Mouse (Mus musculus): ENCODE measurements at regions not wholly inside any gene's neighbourhood (a gene's known extent, or its start where the extent isn't known, plus 50 kb on each side); places are given as distances from the start of the nearest gene placed in this dataset.

DNA sequence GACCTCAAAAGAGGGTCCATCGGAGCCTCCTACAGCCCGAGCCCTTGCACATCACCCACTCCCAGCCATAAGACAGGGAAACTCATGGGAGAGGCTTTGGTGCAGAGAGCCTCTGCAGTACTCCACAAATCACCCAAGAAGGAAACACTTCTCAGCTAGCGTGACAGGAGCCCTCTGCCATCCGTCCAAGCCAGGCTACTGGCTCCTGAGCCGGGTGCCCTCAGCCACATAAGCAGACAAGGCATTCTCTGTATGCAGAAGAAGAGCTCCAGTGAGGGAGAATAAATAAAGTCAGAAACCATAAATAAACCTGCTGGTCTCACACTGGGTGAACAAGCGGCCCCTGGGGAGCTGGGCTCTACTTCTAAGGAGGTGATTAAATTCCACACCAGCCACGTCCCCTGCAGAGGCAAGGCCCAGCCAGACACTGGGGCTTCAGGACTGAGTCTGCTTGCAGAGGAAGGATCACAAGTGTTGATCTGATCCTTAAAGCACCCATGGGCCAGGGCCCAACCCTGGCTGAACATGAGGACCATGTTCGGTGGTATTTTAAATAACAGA lies 243.0 kb upstream of the Mocs1 start:
- no peak overlapping the region for H3K4me3 ChIP-seq (replicated peaks)
- H3K4me1 ChIP-seq: 0 out of 2 replicates have a peak, but pooled peaks cover 3% of the 10 kb centered on the region
- WGBS: 40% methylated on average over 8 of the region's 8 CpGs
- no peak overlapping the region for H3K9ac ChIP-seq
- no peak overlapping the region for H3K4me2 ChIP-seq
- no peaks in the 10 kb centered on the region for H3K36me3 ChIP-seq
- peaks cover 15% of the 10 kb centered on the region for H3K27me3 ChIP-seq
- no peaks in the 10 kb centered on the region for H3K9me3 ChIP-seq (replicated peaks)
- no peak overlapping the region for H3K27ac ChIP-seq
- no peak for ATAC-seq (replicated peaks; ENCODE audit: low FRiP score)

DNA sequence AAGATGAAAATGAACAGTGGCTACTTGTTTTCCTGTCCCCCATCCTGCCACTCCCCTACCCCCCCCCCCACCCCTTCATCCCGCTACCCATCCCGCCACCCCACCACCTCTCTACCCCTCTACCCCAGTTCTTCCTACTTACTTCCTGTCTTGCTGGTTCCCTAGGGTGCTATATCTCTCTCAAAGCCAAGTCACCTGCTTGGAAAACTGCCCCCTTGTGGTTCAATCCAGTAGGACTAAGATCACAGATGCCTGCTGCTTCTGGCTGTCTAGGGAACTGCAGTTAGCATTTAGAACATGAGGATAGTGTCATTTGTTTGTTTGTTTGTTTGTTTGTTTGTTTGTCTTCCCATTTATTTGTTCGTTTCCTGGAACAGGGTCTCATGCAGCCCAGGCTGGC lies 238.4 kb upstream of the Mocs1 start:
- H3K36me3 ChIP-seq: no peaks in the 10 kb centered on the region
- no peak overlapping the region for H3K4me3 ChIP-seq (replicated peaks)
- H3K4me1 ChIP-seq: 0 out of 2 replicates have a peak, but pooled peaks cover 3% of the 10 kb centered on the region
- no peaks in the 10 kb centered on the region for H3K9me3 ChIP-seq (replicated peaks)
- H3K27ac ChIP-seq: no peak overlapping the region
- no peak overlapping the region for H3K9ac ChIP-seq
- WGBS: 52% methylated on average over 3 of the region's 3 CpGs
- ATAC-seq (replicated peaks; ENCODE audit: low FRiP score): no peak
- no peaks in the 10 kb centered on the region; the same call in 1 of the 2 replicates for H3K27me3 ChIP-seq
- no peak overlapping the region for H3K4me2 ChIP-seq

DNA sequence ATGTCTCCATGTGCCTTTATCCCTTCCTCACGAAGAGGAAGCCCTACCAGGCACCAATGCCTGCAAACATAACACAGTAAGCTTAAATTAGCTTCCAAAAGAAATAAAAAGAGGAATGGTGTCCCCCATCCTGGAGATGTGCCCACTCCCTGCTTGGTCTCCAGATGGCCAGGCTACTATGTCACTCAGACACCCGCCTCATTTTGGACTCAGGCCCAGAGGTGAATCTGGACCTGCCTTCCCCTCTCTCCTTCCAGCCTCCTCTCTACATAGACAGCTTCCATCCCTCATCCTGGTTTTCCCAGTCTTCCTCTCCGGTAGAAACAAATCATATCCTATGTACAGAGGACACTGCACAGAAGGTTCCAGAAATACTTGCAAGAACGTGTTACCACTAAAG lies 237.8 kb upstream of the Mocs1 start:
- H3K36me3 ChIP-seq: no peaks in the 10 kb centered on the region
- H3K4me3 ChIP-seq (replicated peaks): no peak overlapping the region
- no peak overlapping the region for H3K27ac ChIP-seq
- H3K9ac ChIP-seq: no peak overlapping the region
- no peak overlapping the region for H3K4me2 ChIP-seq
- no peaks in the 10 kb centered on the region for H3K9me3 ChIP-seq (replicated peaks)
- H3K4me1 ChIP-seq: 0 out of 2 replicates have a peak, but pooled peaks cover under 1% of the 10 kb centered on the region
- H3K27me3 ChIP-seq: no peaks in the 10 kb centered on the region; the same call in 1 of the 2 replicates
- 75% methylated on average over 4 of the region's 4 CpGs for WGBS
- no peak for ATAC-seq (replicated peaks; ENCODE audit: low FRiP score)

DNA sequence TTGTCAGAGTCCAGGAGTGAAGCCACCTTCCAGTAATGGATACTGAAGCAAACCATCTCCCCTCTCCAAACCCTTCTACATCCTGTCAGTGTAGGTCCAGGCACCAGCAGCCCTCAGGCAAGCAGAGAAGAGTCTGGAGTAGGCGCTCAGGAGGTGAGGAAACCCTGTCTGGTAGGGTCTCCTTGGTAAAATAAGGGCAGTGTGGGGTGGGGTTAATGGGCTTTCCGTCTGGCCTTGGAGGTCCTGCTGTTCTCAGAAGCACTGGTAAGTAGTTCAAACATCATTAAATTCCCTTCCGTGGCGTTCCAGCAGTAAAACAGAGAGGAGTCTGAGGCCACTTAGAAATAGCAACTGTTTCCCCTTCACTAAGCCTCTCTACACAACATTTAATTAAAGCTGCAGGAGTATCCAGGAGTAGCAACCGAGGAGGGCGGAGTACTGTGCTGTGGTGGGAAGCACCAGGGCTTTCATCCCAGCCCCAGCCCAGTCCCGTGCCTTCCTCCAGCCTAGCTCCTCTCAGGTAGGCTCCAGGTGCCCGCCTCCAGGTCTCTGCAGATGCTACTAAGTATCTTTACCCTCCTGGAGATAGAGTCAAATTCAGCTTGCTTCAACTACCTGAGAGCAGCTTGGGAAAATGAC lies 232.0 kb upstream of the Mocs1 start:
- peaks cover 10% of the 10 kb centered on the region for H3K27me3 ChIP-seq
- H3K27ac ChIP-seq: no peak overlapping the region
- 0 out of 2 replicates have a peak, but pooled peaks have one; percentile 15 for ATAC-seq (replicated peaks; ENCODE audit: low FRiP score)
- peaks cover 7% of the 10 kb centered on the region; the same call in 1 of the 2 replicates for H3K4me1 ChIP-seq
- peaks cover 3% of the 10 kb centered on the region; the same call in 1 of the 2 replicates for H3K9me3 ChIP-seq (replicated peaks)
- H3K4me3 ChIP-seq (replicated peaks): no peak overlapping the region
- no peak overlapping the region for H3K9ac ChIP-seq
- H3K4me2 ChIP-seq: no peak overlapping the region
- WGBS: 35% methylated on average over 8 of the region's 8 CpGs
- no peaks in the 10 kb centered on the region for H3K36me3 ChIP-seq

DNA sequence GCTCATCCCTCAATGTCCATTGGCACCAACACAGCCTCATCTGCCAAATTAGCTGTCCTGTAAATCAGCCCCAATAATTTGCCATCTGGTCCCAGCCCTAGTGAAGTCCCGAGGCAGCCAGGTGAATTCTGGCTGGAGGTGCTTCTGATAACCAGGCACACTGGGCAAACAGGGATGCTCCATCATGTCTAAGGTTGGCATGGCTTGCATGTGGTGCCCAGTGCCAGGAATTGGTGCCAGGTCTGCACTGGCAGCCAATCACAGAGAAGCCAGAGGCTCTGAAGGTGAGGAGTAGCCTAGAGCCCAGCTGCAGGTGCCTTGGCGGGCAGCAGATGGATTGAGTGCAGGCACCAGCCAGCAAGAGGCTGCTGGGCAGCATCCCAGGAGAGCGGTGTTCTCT lies 226.7 kb upstream of the Mocs1 start:
- no peak overlapping the region for H3K27ac ChIP-seq
- H3K9ac ChIP-seq: no peak overlapping the region
- peaks cover 20% of the 10 kb centered on the region for H3K4me1 ChIP-seq
- H3K36me3 ChIP-seq: no peaks in the 10 kb centered on the region
- H3K4me2 ChIP-seq: no peak overlapping the region
- ATAC-seq (replicated peaks; ENCODE audit: low FRiP score): no peak
- WGBS: 86% methylated on average over 3 of the region's 3 CpGs
- no peak overlapping the region for H3K4me3 ChIP-seq (replicated peaks)
- peaks cover 42% of the 10 kb centered on the region for H3K27me3 ChIP-seq
- H3K9me3 ChIP-seq (replicated peaks): peaks cover 3% of the 10 kb centered on the region; the same call in 1 of the 2 replicates

DNA sequence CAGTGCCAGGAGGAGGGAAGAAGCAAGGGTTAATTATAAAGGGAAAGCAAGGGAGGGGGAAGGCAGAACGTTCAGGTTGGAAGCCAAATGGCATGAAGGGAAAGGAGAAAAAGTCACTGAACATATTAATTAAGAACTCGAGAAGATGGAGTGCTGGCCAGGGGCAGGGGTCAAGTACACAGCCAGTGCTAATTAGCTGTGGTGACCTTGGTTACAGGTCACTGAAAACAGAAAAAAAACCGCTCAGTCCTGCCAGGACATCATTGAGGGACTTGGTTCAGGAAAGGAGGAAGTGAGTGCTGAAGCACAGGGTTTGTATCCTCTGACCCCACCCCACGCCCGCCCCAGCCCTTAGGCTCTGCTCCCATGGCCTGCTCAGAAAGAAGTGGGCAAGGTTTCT lies 223.1 kb upstream of the Mocs1 start:
- 9% methylated on average over 5 of the region's 5 CpGs for WGBS
- peak; percentile 82 for ATAC-seq (replicated peaks; ENCODE audit: low FRiP score)
- H3K36me3 ChIP-seq: no peaks in the 10 kb centered on the region

DNA sequence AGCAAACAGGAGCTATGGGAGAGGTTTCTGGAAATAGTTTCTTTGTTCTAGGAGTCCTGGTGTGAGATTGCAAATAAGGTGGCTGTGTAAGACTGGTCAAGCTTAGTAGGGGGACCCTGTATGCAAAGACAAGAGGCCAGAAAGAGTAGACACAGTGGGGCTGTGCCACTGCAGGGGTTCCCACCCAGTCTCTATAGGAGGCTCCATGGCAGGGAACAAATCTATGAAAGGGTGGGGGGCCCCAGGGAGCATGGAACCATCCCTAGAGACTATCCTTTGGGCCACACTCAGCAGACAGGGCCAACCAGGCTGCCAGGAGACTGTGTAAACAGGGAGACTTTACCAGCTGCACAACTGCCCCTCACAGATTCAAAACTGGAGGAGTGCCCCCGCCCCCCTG lies 222.6 kb upstream of the Mocs1 start:
- H3K9ac ChIP-seq: no peak overlapping the region
- H3K9me3 ChIP-seq (replicated peaks): no peaks in the 10 kb centered on the region
- no peak overlapping the region for H3K27ac ChIP-seq
- H3K4me3 ChIP-seq (replicated peaks): no peak overlapping the region
- WGBS: 61% methylated on average over 1 of the region's 1 CpGs
- ATAC-seq (replicated peaks; ENCODE audit: low FRiP score): peak; percentile 37
- H3K4me2 ChIP-seq: no peak overlapping the region
- peaks cover 23% of the 10 kb centered on the region for H3K4me1 ChIP-seq
- H3K27me3 ChIP-seq: peaks cover 56% of the 10 kb centered on the region
- H3K36me3 ChIP-seq: no peaks in the 10 kb centered on the region

More for the DNA sequence above, 223.1 kb upstream of the Mocs1 start:
- Histone ChIP-seq H3K4me1 (peaks cover 23% of the 10 kb centered on the region), H3K4me2 (no peak overlapping the region), H3K27me3 (peaks cover 56% of the 10 kb centered on the region), H3K9ac (no peak overlapping the region), H3K4me3 (replicated peaks) (no peak overlapping the region), H3K9me3 (replicated peaks) (no peaks in the 10 kb centered on the region), H3K27ac (no peak overlapping the region)

DNA sequence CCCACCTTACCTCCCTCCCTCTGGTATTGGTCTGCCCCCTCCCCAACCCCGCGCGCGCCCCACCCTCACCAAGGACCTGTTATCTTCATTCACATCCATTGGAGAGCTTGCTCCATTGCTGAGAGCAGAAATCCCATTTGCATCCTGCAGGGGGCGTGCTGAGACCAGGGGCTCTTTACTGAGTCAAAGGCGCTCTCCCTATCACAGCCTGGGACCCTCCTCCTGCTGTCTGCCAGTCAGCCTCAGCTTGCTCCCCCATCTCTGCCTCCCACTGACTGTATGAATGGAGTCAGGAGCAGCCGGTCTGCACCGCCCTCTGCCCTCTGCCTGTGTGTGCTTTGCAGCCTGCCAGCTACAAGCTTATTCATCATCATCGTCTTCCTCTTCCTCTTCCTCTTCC lies 221.5 kb upstream of the Mocs1 start:
- peak; percentile 73; the same call in 1 of the 2 replicates for ATAC-seq (replicated peaks; ENCODE audit: low FRiP score)
- Histone ChIP-seq H3K4me1 (peaks cover 23% of the 10 kb centered on the region), H3K36me3 (no peaks in the 10 kb centered on the region), H3K27me3 (peaks cover 51% of the 10 kb centered on the region), H3K9me3 (replicated peaks) (no peaks in the 10 kb centered on the region), H3K27ac (no peak overlapping the region), H3K4me2 (no peak overlapping the region), H3K9ac (no peak overlapping the region), H3K4me3 (replicated peaks) (no peak overlapping the region)
- 31% methylated on average over 9 of the region's 9 CpGs for WGBS

DNA sequence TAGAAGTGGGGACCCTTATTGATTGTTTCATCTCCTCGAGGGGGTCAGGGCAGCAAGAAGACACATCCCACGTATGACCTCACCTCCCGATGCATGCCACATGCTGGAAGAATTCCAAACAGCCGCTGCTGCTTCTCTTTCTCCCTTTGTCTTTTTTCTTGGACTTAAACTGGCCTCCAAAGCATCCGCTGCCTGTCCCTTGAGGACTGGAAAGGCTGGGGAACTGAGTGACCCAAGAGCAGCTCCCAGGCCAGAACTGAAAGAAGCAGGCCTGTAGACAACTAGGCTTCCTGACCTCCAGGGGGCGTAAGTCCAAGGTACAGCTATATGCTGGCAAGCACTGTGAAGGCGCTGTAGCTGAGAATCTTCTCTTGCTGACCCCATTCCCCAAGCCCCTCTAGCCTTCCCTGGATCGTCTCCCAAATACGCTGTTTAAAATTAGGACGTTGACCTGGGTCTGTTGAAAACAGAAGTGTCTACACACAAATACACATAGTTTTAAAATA lies 219.8 kb upstream of the Mocs1 start:
- no peaks in the 10 kb centered on the region for H3K9me3 ChIP-seq (replicated peaks)
- H3K36me3 ChIP-seq: no peaks in the 10 kb centered on the region
- no peak for ATAC-seq (replicated peaks; ENCODE audit: low FRiP score)
- no peak overlapping the region for H3K4me3 ChIP-seq (replicated peaks)
- no peak overlapping the region for H3K27ac ChIP-seq
- peaks cover 34% of the 10 kb centered on the region for H3K27me3 ChIP-seq
- no peak overlapping the region for H3K4me2 ChIP-seq
- no peak overlapping the region for H3K9ac ChIP-seq
- 59% methylated on average over 10 of the region's 10 CpGs for WGBS
- peaks cover 23% of the 10 kb centered on the region for H3K4me1 ChIP-seq

DNA sequence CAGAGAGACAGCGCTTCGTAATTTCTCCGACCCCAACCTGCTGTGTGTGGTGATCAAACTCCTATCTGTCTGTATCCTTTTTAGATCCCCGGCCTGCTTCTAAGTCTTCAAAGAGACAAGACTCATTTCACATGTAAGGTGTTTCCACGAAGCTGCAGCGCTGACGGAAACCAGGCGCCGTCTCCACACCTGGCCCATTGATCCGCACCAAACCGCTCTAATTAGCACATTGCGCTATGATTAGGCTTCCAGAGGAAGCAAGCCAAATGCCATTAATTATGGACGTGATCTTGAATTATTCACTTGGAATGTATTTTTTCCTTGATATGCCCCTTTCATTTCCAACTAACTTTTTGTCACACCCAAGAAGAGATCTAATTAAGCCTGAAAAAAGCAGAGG lies 215.2 kb upstream of the Mocs1 start:
- Histone ChIP-seq H3K27ac (no peak overlapping the region), H3K4me1 (no peaks in the 10 kb centered on the region), H3K27me3 (peaks cover 12% of the 10 kb centered on the region; the same call in 1 of the 2 replicates), H3K9me3 (replicated peaks) (no peaks in the 10 kb centered on the region), H3K36me3 (no peaks in the 10 kb centered on the region), H3K4me3 (replicated peaks) (no peak overlapping the region), H3K9ac (no peak overlapping the region), H3K4me2 (no peak overlapping the region)
- 94% methylated on average over 13 of the region's 13 CpGs for WGBS
- ATAC-seq (replicated peaks; ENCODE audit: low FRiP score): no peak

DNA sequence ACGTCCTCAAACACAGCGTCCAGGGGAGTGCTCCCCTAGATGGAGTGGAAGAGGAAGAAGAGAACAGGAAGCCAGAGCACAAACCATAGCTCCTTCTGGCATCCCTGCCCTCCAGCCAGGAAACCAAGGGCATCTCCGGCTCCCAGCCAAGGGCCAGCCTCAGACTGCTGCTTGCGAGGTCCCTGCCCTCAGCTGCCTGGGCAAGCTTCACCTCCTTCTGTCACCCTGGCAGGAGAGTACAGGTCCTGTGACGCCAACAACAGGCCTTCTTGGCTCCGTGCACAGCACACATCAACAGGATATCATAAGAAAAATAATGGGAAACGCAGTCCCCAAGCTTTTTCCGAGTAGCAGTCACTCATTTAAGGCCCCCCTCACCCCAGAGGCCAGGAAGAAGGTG lies 212.9 kb upstream of the Mocs1 start:
- no peak overlapping the region for H3K9ac ChIP-seq
- H3K9me3 ChIP-seq (replicated peaks): no peaks in the 10 kb centered on the region
- H3K4me3 ChIP-seq (replicated peaks): no peak overlapping the region
- H3K4me2 ChIP-seq: no peak overlapping the region
- no peak overlapping the region for H3K27ac ChIP-seq
- 0 out of 2 replicates have a peak, but pooled peaks cover 3% of the 10 kb centered on the region for H3K27me3 ChIP-seq
- no peak for ATAC-seq (replicated peaks; ENCODE audit: low FRiP score)
- WGBS: 83% methylated on average over 8 of the region's 8 CpGs
- H3K4me1 ChIP-seq: no peaks in the 10 kb centered on the region
- H3K36me3 ChIP-seq: no peaks in the 10 kb centered on the region

DNA sequence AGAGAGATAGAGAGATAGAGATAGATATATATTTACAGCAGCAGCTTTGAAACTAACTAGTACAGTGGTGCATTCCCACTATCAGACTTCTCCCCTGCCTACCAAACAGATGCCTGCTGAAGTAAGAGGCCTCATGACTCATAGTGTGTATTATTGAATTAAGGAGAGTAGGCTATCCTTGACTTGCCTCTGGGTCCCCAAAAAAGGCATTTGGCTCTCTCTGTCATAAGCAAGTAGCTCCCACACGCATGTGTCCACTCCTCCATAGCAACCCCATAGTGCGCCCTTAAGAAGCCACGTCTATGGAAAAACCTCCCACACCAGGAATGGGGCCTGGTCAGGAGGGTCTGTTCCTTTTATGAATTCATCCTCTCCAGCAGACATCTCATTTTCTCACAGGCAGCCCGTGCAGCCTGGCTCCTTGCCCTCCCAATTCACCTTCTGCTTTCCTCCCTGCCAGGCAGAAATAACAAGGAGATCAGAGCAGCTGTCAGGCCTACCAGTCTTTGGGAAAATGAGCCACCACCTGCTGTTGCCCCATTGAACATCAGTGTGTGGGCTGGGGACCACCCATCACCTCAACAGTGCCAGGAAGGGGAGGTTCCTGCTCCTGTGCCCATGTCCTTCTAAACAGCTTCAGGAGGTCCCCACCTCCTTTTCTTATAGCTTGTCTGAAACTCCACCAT lies 208.5 kb upstream of the Mocs1 start:
- 60% methylated on average over 4 of the region's 4 CpGs for WGBS
- Histone ChIP-seq H3K4me3 (replicated peaks) (no peak overlapping the region), H3K4me2 (no peak overlapping the region), H3K27ac (no peak overlapping the region), H3K9me3 (replicated peaks) (no peaks in the 10 kb centered on the region), H3K27me3 (no peaks in the 10 kb centered on the region), H3K9ac (no peak overlapping the region), H3K36me3 (no peaks in the 10 kb centered on the region), H3K4me1 (no peaks in the 10 kb centered on the region)
- ATAC-seq (replicated peaks; ENCODE audit: low FRiP score): no peak

Data from kidney, embryonic 15.5 days (tissue).